In genomic region chr10:121426458-121427070, GRCm38 (mm10) we compare ENCODE assay signal across 8 mouse cellular contexts. TPM values are rescaled to one million over a fixed set of nuclear protein-coding genes. Genes with fewer than 3 reads are reported as not detected.
DNase-seq lines count a peak whose midpoint lies in the region; ATAC-seq lines count a peak whose summit lies in the region.
"Had no signal": no experiment of that assay in that cellular context is flagged by ENCODE, and none has a peak within 500 bp of the region (broad histone marks: within the 10 kb centered on the region; RNA-seq: fewer than 3 reads in every experiment).

No protein-coding gene starts in this region.

- H3K4me2 ChIP-seq in heart, embryonic 14.5 days (ENCODE audit: low read length): no peak overlapping the region
- no peak overlapping the region for H3K4me2 ChIP-seq in forebrain, embryonic 11.5 days (ENCODE audit: low read depth, low read length, severe bottlenecking)

- 29% methylated on average over 5 of the region's 5 CpGs for WGBS in heart, embryonic 14.5 days
- 46% methylated on average over 5 of the region's 5 CpGs for WGBS in forebrain, embryonic 11.5 days

- H3K9me3 ChIP-seq in heart, embryonic 14.5 days (ENCODE audit: control insufficient read depth, low read length): no peaks in the 10 kb centered on the region
- no peaks in the 10 kb centered on the region for H3K9me3 ChIP-seq in forebrain, embryonic 11.5 days (ENCODE audit: control insufficient read depth, low read length)

- DNase-seq in 416B (ENCODE audit: low read depth): peak; percentile 92
- peak; percentile 21 for DNase-seq in CD4-positive helper T cell, adult 2 months (ENCODE audit: low read depth, low spot score)
- peak; percentile 78 to 79 for DNase-seq in kidney, postnatal 25 days
- no peak for DNase-seq in ovary, postnatal 10 days (ENCODE audit: low spot score)
- no peak for DNase-seq in forebrain, embryonic 11.5 days (ENCODE audit: low spot score)
- no peak for DNase-seq in spleen, adult 12 weeks (ENCODE audit: low spot score)

- no peak overlapping the region for H3K4me3 ChIP-seq in heart, embryonic 14.5 days (ENCODE audit: control insufficient read depth in 1 of 2, insufficient read depth in 1 of 2, low read depth in 1 of 2, low read length in 2 of 2)
- no peak overlapping the region for H3K4me3 ChIP-seq in forebrain, embryonic 11.5 days (ENCODE audit: low read depth, low read length)

- peaks cover 69 to 93% of the 10 kb centered on the region in 2 experiments for H3K4me1 ChIP-seq in heart, embryonic 14.5 days (ENCODE audit: control insufficient read depth in 2 of 2, insufficient read depth in 2 of 2, low read length in 2 of 2)
- peaks cover 12% of the 10 kb centered on the region; the same call in 1 of the 2 replicates for H3K4me1 ChIP-seq in forebrain, embryonic 11.5 days (replicated peaks; ENCODE audit: control insufficient read depth, insufficient read depth, low read length)

- H3K36me3 ChIP-seq in heart, embryonic 14.5 days (ENCODE audit: control insufficient read depth, insufficient read depth, low read length): no peaks in the 10 kb centered on the region
- H3K36me3 ChIP-seq in forebrain, embryonic 11.5 days (ENCODE audit: control insufficient read depth, insufficient read depth, low read length): no peaks in the 10 kb centered on the region

- H3K27me3 ChIP-seq in heart, embryonic 14.5 days (ENCODE audit: control insufficient read depth, insufficient read depth, low read length): no peaks in the 10 kb centered on the region
- H3K27me3 ChIP-seq in forebrain, embryonic 11.5 days (ENCODE audit: control insufficient read depth, insufficient read depth, low read length): no peaks in the 10 kb centered on the region

- no peak for ATAC-seq in heart, embryonic 14.5 days (ENCODE audit: insufficient number of reproducible peaks, insufficient read depth, low FRiP score, low read depth)
- ATAC-seq in forebrain, embryonic 11.5 days (replicated peaks; ENCODE audit: low FRiP score): no peak
- ATAC-seq: midbrain, embryonic 16.5 days had no signal

- H3K9ac ChIP-seq in heart, embryonic 14.5 days (ENCODE audit: low read length): no peak overlapping the region
- no peak overlapping the region for H3K9ac ChIP-seq in forebrain, embryonic 11.5 days (ENCODE audit: low read length)

- peak overlapping the region; percentile 97 to 99 for H3K27ac ChIP-seq in heart, embryonic 14.5 days (replicated peaks in 1 of 2; ENCODE audit: control insufficient read depth in 1 of 2, insufficient read depth in 1 of 2, low read depth in 2 of 2, low read length in 2 of 2)
- H3K27ac ChIP-seq in forebrain, embryonic 11.5 days (ENCODE audit: low read depth, low read length): no peak overlapping the region

RNA-seq across cellular contexts. Expression of gene Rassf3, which starts 49.6 kb away (rescaled TPM):
- 25.1 and 25.3 TPM in 2 replicates for polyA plus RNA-seq in heart, embryonic 14.5 days (2014; fragmentation: Nextera tagmentation; extraction: Ambion mirVana)
- polyA plus RNA-seq in forebrain, embryonic 11.5 days (2014; fragmentation: Nextera tagmentation; extraction: Ambion mirVana): 5.5 and 7.6 TPM in 2 replicates

Comparison
In these comparisons a context has a peak if more than half of its experiments do, and no peak if none do; other contexts are left out.
1. DNase-seq: peak in 416B (single experiment), CD4-positive helper T cell, adult 2 months (single experiment) and kidney, postnatal 25 days (2 of 2); none in ovary, postnatal 10 days (single experiment), forebrain, embryonic 11.5 days (single experiment) and spleen, adult 12 weeks (single experiment).